Mouse (Mus musculus) skeletal muscle tissue, adult 2 months (tissue): ENCODE data around the gene Defb46.

ENCODE experiments used
- DNase-seq: peaks from one replicate; pipeline ENCODE4 v3.0.0-alpha.2; 2012; ENCODE audit warnings: low read depth, low spot score

Gene Defb46

DNA sequence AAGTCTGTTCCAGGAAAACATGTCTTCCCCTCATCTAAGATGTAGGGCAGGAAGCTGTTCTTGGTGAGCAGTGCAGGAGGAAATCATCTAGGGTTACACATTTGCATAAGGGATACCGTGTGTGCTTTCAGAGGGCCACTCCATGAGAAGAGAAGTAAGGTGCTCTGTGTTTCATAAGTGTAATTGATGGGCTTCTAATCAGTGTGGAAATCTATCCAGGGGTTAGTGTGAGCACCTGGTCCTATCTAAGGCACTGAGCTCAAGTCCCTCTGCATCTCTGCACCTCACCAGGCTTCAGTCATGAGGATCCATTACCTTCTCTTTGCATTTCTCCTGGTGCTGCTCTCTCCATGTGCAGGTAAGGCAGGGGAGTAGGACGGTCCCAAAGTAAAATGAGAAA is at the start of gene Defb46:
Gene Defb46, plus strand, starts transcription at position 301 of the 400 bp plus-strand sequence.
- DNase-seq, result no peak

DNA sequence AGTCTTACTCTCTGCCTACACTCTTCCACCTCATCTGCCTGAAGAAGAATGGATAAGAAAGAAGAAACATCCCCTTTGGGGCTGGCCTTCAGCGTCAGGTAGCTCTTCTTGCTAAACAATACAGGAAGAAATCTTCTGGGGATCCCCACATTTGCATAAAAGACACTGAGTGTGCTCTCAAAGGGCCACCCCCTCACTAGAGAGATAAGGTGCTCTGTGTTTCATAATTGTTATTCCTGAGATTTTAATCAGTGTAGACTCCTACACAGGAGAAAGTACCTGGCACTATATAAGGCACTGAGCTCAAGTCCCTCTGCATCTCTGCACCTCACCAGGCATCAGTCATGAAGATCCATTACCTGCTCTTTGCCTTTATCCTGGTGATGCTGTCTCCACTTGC is 14.6 kb upstream of the Defb46 start, which contains the start of gene Defb6:
Gene Defb6, plus strand, starts transcription at position 318 of the 400 bp plus-strand sequence.
- no peak for DNase-seq

DNA sequence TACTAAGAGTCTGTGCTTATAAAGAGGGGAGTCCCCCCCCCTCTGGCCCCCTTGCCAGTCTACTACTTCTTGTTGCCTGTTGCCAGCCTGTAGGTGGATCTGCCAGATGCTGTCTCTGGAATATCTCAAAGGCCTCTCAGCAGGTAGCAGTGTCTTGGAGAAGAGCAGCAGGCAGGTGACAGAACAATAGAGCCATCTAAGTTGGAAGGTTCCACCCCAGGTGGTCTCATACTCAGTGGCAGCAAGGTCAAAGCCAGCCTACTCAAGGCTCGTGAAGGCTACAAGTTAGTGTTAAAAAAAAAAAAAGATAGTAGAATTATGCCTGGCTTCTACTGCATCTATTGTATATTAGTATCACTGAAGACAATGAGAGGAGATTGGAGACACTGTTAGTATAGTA is 1.6 kb upstream of the Defb46 start:
- DNase-seq, result no peak

DNA sequence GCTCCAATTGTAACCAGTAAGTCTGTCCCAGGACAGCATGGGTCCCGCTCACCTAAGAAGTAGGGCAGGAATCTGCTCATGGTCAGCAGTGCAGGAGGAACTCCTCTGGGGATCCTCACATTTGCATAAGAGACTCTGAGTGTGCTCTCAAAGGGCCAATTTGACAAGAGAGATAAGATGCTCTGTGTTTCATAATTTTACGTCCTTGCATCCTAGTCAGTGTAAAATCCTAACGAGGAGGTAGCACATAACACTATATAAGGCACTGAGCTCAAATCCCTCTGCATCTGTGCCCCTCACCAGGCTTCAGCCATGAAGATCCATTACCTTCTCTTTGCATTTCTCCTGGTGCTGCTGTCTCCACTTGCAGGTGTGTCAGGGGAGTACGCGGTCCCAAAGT is 7.6 kb downstream of the Defb46 start, which contains the start of gene Defb5:
Gene Defb5, plus strand, starts transcription at position 301 of the 400 bp plus-strand sequence.
- DNase-seq, result no peak

DNA sequence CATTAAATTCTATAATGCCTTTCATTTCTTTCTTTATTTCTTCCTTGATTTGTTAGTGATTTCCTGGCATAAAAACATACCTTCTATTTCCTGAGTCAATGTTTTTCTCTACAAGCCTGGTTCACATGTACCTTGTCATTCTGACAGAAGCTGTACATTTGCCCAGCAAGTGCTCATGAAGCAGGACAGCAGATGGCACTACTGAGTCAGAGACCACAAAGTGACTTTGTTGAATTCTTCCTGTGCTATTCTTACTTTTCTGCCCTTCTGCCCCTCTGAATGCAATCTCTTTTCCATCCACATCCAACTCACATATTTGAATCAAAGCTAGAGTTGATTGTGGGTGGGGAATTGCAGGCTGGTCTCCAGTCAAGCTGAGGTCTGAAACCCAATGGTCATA is 18.4 kb downstream of the Defb46 start:
- no peak for DNase-seq

DNA sequence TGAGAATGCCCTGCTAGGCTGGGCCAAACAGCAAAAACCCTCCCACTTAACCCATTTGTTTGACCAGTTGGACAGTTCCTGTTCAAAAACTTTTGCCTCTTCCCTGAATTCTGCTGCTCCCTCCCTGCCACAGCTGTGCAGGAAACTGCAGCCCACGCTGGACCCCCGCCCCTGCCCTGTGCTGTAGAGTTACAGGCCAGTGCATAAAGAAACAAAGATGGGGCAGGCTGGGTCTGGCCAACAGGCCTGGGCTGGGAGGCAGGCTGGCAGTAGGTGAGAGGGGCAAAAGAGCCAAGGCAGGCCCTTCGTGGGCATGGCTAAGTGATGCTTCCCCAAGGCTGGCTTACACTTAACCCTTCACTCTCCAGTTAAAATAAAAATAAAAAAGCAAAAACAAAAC is 20.0 kb downstream of the Defb46 start:
- no peak for DNase-seq
